Mouse (Mus musculus): ENCODE results near the gene Exosc8.

- TF ChIP-seq CTCF (IDR thresholded peaks at IDR 0.05; ENCODE audit: control insufficient read depth, insufficient read depth, insufficient replicate concordance, low read depth, low read length), result no peak
- no peak for TF ChIP-seq POLR2A (IDR thresholded peaks at IDR 0.05; ENCODE audit: control insufficient read depth, low read depth, low read length)
Observed at GRCm38 (mm10) chr3:54714253-54714652, 20.9 kb downstream of the Exosc8 start, which contains the start of gene Gm21958.

Measured in testis, adult 2 months (tissue).